Mouse (Mus musculus) gastrocnemius, adult 2 months (tissue): ENCODE results near the gene Gpbar1. TPM values are rescaled to one million over a fixed set of nuclear protein-coding genes. Genes with fewer than 3 reads are reported as not detected.
A peak's percentile ranks its signal among the peaks of the same experiment; 100 is the strongest.

Source experiments
- DNase-seq: peaks from one replicate; pipeline ENCODE4 v3.0.0; 2022
- H3K27ac ChIP-seq: fragments of 200-600 bp; 2 replicates; pipeline ENCODE4 v1.8.1; 2022; ENCODE audit warnings: mild to moderate bottlenecking
- H3K4me3 ChIP-seq: fragments of 200-600 bp; 2 replicates; pipeline ENCODE4 v1.8.1; 2022; ENCODE audit warnings: mild to moderate bottlenecking, moderate library complexity
- CTCF ChIP-seq: fragments of 200-600 bp; IDR thresholded peaks from 2 replicates; pipeline ENCODE4 v1.8.1; 2022; ENCODE audit warnings: antibody characterized with exemption, mild to moderate bottlenecking, moderate library complexity
- intact Hi-C: fragments of 180-260 bp; cut with DNase I; formaldehyde crosslinking; loops from one replicate; pipeline ENCODE4 v1.15.1; 2025
- total RNA-seq, 2 experiments: library from RNA; stranded (reverse); gene quantifications; 2 replicates each; pipeline ENCODE4 v1.2.3; 2021

Gpbar1 gene
- total RNA-seq, 2 experiments from 2014 or later = not detected

- Histone ChIP-seq H3K27ac (peak overlapping the region; percentile 81), H3K4me3 (peak overlapping the region; percentile 43)
- intact Hi-C loops = no loop called here
- no peak for DNase-seq
- no peak for TF ChIP-seq CTCF
Observed at GRCm38 (mm10) chr1:74249331-74249980, 28.9 kb upstream of the Gpbar1 start.

DNA sequence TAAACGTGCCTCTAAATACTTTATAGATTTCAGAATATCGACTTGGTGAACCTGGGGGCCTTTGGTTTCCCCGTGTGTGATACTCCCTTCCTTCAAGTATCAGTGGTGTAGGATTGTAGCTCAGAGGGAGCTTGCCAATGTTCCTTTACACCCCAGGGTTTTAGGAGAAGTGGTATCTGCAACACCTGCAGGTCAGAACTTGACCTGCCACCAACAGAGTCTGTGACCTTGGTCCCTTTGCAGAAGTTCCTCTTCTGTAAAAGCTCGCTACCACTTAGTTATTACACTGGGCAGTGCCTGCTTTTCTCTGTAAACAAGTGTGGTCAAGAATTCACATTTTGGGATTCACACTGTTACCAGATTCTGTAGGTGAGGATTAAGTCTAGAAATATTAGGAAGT lies 28.3 kb upstream of the Gpbar1 start:
- intact Hi-C loops = no loop called here
- no peak for DNase-seq
- Histone ChIP-seq H3K27ac (peak overlapping the region; percentile 81; the same call in 1 of the 2 replicates), H3K4me3 (no peak overlapping the region)
- TF ChIP-seq CTCF = no peak

DNA sequence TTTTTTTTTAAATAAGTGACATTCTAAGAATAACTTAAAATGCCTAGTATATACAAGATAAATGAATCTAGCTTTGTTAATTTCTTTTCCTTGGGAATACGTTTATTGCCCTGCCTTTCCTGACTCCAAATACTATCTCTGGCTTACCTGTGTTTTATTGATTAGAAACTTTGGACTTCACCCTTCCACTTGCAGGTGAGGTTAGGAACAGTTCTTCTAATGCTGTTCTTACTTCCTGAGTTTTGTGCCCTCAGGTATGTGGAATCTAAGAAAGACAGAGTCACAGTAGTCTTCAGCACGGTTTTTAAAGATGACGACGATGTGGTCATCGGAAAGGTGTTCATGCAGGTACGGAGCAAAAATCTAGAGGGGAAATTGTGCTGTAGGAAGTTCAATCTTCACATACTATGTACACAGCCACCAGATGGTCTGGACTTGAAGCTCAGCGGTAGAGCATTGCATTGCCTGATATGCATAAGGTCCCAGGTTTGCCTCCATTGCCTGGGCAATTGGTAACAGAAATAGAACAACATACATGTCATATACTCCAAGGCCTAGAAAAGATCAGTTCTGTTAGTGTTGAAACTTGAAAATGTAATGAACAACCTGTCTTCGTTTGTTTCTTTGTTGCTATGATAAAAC lies 22.5 kb upstream of the Gpbar1 start:
- TF ChIP-seq CTCF = no peak
- intact Hi-C loops = no loop called here
- no peak for DNase-seq
- no peak overlapping the region for H3K27ac ChIP-seq
- no peak overlapping the region for H3K4me3 ChIP-seq

DNA sequence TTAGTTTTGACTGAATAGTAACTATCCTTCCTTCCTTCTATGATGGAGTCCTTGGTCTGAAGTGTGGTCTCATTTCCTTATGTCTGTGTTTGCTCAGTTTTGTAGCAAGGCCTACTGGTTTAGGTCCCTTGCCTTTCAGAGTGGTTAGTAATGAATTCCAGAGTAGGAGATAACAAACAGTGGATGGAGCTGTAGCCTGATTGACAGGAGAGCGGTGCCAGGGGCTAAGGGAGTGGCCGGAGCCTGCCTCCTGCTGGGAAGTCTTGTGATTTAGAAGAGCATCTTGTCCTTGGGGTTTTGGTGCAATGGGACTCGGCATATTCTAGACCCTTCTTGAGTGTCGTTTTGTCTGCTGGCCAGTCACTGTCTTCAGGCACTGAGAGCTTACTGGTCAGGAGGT lies 21.6 kb upstream of the Gpbar1 start:
- H3K27ac ChIP-seq = no peak overlapping the region
- DNase-seq = no peak
- no peak overlapping the region for H3K4me3 ChIP-seq
- TF ChIP-seq CTCF = no peak
- intact Hi-C loops = no loop called here

- TF ChIP-seq CTCF = no peak
- Histone ChIP-seq H3K27ac (no peak overlapping the region), H3K4me3 (no peak overlapping the region)
- no peak for DNase-seq
- intact Hi-C loops = no loop called here
Observed at GRCm38 (mm10) chr1:74262510-74262909, 15.8 kb upstream of the Gpbar1 start.

DNA sequence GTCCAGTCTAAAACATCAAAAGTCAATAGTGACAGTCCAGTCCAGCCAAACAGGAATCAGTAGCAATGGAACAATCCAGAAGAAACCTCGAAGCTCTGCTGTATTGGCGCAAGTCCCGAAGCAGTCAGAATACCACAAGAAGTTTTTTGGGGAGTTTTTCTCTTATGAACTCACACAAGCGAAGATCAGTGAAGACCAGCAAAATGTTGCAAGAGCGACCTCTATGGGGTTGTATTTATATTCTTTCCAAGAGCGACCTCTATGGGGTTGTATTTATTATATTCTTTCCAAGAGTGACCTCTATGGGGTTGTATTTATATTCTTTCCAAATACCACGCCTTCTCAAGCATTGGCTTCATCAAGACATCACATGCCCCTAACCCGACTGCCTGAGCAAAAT lies 9.6 kb upstream of the Gpbar1 start:
- no peak for TF ChIP-seq CTCF
- no peak overlapping the region for H3K4me3 ChIP-seq
- intact Hi-C loops = no loop called here
- DNase-seq = no peak
- no peak overlapping the region for H3K27ac ChIP-seq

DNA sequence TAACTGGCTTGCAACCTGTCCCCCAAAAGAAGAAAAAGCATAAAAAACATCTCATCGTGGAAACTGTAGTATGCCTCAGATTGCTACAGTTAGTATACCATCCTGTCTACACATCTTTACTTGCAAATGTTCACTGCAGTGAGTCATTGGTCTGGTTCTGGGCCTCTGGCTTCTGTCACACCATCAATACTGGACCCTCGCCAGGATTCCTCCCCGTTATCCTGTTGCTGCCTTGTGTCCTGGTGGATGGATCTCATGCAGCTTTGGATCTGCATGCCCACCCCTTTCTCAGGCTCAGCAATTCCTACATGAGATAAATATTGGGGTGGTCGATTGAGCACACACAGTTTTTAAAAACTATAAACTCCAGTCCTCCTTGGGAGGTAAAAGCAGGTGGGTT lies 6.7 kb upstream of the Gpbar1 start:
- TF ChIP-seq CTCF = no peak
- intact Hi-C loops = no loop called here
- H3K27ac ChIP-seq = no peak overlapping the region
- DNase-seq = no peak
- H3K4me3 ChIP-seq = no peak overlapping the region

- Histone ChIP-seq H3K27ac (no peak overlapping the region), H3K4me3 (no peak overlapping the region)
- TF ChIP-seq CTCF = no peak
- intact Hi-C loops = no loop called here
- no peak for DNase-seq
Observed at GRCm38 (mm10) chr1:74275015-74275414, 3.3 kb upstream of the Gpbar1 start.

DNA sequence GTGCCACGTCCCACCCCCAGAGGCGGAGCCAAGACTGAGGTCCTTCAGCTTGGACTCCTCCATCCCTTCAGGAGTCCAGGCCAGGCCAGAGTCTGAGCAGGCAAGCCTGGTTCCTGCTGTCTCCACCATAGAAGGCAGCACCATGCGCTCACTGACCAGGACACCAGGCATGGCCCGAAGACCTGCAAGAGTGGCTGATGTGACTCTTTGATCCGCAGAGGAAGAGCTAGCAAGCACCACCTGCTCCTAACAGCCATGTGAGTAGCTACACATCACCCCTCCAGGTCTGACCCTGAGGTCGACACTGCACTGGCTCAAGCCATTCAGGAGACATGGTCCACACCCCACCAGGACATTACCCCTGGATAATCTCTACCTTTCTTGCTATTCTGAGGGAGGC lies 1.3 kb upstream of the Gpbar1 start:
- intact Hi-C loops = no loop called here
- TF ChIP-seq CTCF = no peak
- no peak for DNase-seq

DNA sequence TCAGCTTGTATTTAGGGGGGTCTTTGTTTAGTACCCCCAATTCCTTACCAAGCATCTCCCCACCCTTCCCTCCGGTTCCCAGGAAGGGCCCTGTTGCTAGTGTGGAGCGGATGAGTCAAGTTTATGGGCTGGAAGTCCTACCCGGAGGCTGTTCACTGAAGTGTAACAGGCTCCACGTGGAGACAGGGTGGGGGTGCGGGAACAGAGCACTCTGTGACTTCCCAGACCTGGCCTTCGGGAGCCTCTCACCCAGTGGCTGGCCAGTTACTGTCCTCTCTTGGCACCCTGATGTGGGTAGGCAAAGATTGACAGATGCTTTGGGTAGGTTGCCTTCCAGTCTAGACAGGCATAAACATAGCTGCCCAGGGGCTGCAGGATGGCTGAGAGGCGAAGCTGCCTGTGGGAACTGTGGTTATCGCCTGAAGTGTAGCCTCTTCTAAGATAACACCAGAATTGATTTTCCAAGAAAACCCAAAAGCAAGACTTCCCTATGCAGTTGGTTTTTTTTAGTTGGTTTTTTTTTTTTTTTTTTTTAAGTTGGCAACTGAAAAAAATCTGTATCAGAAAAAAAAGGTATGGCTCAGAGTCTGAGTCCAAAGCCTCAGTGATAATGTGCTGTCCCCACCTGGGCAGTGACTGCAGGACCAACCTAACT lies 340 bp upstream of the Gpbar1 start:
- TF ChIP-seq CTCF = no peak
- Histone ChIP-seq H3K4me3 (no peak overlapping the region), H3K27ac (no peak overlapping the region)
- no peak for DNase-seq
- intact Hi-C loops = no loop called here

More for the DNA sequence above, 1.3 kb upstream of the Gpbar1 start:
- H3K4me3 ChIP-seq = no peak overlapping the region
- no peak overlapping the region for H3K27ac ChIP-seq

DNA sequence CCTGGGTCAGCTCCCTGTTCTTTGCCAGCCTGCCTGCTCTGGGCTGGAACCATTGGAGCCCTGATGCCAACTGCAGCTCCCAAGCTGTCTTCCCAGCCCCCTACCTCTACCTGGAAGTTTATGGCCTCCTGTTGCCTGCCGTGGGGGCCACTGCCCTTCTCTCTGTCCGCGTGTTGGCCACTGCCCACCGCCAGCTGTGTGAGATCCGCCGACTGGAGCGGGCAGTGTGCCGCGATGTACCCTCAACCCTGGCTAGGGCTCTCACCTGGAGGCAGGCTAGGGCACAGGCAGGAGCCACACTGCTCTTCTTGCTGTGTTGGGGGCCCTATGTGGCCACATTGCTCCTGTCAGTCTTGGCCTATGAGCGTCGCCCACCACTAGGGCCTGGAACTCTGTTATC lies 638 bp downstream of the Gpbar1 start:
- no peak for DNase-seq
- TF ChIP-seq CTCF = no peak
- intact Hi-C loops = no loop called here
- Histone ChIP-seq H3K27ac (no peak overlapping the region), H3K4me3 (no peak overlapping the region)

DNA sequence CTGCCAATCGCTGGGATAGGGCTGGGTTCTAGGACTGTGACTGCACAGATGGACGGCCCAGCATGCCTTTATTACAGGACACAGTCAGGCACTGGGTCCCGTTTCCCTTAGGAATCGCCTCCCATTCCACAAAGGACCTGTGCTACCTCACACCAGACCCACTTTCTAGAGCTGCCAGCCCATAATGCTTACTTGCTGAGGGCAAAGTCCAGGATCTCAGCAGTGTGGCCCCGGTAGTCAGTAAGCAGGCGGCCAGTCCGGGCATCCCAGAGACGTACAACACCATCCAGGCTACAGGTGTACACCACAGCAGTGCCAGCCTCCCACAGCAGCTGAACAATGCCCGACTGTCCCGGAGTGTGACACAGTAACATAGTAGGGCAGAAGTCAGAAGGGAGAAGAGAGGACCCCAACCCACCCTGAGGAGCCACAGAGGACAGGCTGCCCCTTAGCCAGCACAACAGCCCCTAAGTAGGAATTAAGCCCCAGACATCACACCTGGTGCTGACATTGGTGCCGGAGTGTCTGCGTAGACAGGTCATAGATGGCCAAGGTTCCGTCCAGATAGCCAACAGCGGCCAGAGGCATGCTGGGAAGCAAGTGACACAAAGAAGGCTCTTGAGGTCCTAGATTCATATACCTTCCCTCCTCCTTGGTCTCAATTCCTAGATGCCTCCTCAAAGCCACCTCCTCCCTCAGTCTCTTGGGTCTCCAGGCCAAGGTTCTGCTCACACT lies 2.4 kb downstream of the Gpbar1 start:
- no peak for TF ChIP-seq CTCF
- Histone ChIP-seq H3K27ac (no peak overlapping the region), H3K4me3 (no peak overlapping the region)
- no peak for DNase-seq
- intact Hi-C loops = loop anchor here (5.0 to 10.0 kb wide), 2 partner anchors 73 to 304 kb away; partner anchors contain the start of genes Bcs1l and Zfp142

DNA sequence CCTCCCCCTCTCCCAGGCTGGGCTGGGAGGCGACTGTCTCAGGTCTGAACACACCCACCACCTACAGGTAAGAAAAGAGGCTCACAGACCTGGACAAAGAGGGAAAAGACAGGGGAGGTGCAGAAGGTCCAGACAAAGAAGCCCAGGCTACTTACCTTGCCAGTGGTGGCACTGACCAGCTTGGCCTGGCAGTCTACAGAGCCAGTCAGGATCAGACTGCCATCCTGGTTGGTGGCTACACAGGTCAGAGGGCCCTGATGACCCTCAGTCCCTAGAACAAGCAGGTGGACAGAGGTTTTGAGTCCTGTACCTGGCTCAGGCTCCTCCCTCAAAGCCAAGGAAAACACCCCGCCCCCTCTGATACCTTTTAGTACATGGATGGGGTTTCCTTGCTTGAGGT lies 3.0 kb downstream of the Gpbar1 start:
- Histone ChIP-seq H3K27ac (no peak overlapping the region), H3K4me3 (no peak overlapping the region)
- intact Hi-C loops = loop anchor here (5.0 to 10.0 kb wide), 2 partner anchors 74 to 303 kb away; partner anchors contain the start of genes Bcs1l and Zfp142

More for the DNA sequence above, 3.0 kb downstream of the Gpbar1 start:
- no peak for DNase-seq
- no peak for TF ChIP-seq CTCF
